Mouse (Mus musculus): ENCODE measurements around the gene Olfr1471.
"Not testable (repeated sequence)": the region's sequence is repeated elsewhere in the genome, so short reads cannot be mapped to it uniquely, and the experiment has no call there.

Olfr1471 gene

DNA sequence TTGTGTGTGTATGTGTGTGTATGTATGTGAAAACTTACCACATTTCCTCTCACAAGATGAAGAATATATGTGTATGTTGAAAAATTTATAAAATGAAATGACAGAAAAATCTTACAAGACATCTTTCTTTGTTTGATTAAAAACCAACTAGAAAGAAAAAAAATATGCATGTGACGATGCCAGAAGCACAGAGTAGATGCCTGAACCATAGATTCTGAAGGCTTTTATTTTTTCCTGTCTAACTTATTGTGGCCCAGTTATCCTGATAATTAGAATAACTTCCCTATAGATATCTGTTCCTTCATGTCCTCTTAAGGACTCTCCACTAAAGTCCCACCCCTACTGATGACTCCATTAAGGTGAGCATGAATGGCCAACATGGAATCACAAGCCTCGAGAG is at the start of gene Olfr1471:
Gene Olfr1471, plus strand, starts transcription at position 301 of the 400 bp plus-strand sequence.
- DNase-seq = not testable (repeated sequence)

DNA sequence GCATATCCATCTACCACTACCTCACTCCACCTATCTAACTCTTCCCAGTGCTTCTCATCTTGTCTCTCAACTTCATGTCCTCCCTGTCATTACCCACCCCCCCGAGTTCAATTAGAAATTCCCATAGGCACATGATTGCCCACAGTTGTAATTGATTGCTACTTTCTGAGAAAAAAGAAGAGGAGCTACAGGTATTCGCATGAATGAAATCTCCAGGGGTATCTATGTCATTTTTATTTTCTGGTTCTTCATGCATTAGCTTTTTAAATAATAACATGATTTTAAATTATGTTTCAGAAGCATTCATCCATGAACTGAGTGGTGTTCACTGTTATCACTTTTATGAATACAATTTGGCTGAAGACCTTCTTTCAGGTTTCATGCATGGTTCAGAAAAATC is 35.7 kb upstream of the Olfr1471 start, which contains the start of gene Olfr1469:
Gene Olfr1469, plus strand, starts transcription at position 301 of the 400 bp plus-strand sequence.
- DNase-seq = no peak

DNA sequence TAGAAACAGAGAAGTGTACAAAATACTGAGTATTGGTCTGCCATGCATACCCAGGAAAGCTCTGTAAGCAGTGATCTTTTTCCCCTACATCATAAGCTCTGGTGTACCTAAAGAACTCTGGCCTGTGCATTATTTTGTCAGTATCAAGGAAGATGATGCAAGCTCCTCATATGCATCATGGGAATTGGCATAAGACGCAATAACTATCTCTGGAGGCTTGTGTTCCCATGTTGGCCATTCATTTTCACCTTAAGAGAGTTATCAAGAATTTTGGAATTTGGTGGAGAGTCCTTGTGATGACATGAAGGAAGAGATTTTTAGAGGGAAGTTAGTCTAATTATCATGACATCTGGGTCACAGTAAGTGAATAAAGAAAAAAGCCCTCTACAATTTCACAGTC is 12.8 kb downstream of the Olfr1471 start, which contains the start of gene Olfr1472:
Gene Olfr1472, minus strand, starts transcription at position 101 of the 400 bp plus-strand sequence.
- no peak for DNase-seq

DNA sequence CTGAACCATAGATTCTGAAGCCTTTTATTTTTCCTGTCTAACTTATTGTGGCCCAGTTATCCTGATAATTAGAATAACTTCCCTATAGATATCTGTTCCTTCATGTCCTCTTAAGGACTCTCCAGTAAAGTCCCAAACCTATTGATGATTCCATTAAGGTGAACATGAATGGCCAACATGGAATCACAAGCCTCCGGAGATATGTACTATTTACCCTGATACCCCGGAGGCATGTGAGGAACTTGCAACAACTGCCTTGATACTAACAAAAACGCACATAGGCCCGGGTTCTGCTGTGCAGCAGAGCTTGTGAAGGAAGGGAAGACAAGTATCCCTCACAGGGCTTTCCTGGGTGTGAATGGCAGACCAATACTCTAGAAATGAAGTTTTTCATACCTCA is 26.1 kb downstream of the Olfr1471 start, which contains the start of gene Olfr1474:
Gene Olfr1474, plus strand, starts transcription at position 301 of the 400 bp plus-strand sequence.
- DNase-seq = not testable (repeated sequence)

DNA sequence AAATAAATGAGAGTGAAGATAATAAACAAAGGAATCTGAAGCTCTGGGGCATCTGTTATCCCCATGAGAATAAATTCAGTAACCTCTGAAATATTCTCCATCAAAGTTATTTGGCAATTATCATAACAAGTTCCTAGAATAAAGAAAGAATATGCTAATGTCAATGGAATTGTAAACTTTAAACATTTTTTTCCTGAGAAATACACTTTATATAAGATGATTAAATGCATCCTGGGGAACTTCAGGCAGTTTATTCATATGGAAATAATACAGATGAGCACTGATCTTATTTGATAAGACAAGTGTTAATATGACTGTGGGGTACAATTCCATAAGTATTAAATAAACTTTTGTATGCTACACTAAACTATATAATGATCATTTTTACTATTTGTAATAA is 36.9 kb downstream of the Olfr1471 start, which contains the start of gene Olfr1475:
Gene Olfr1475, minus strand, starts transcription at position 101 of the 400 bp plus-strand sequence.
- DNase-seq = no peak

- DNase-seq = no peak
Observed at GRCm38 (mm10) chr19:13500246-13500645, 57.0 kb downstream of the Olfr1471 start, which contains the start of gene Olfr1477. Gene Olfr1477, plus strand, starts transcription at chr19:13500546.
